Mouse (Mus musculus) adrenal gland, postnatal 4 days (tissue): Measurements from ENCODE around the gene Lbhd1. TPM values are rescaled to one million over a fixed set of nuclear protein-coding genes. Genes with fewer than 3 reads are reported as not detected.

Experiments
- DNase-seq, 2 experiments: peaks; one replicate each; pipeline ENCODE4 v3.0.0; 2021 to 2022; ENCODE audit warnings: low spot score in 2 of 2, mixed read lengths in 2 of 2
- total RNA-seq, 2 experiments: library from RNA; stranded (reverse); gene quantifications; 2 replicates each; pipeline ENCODE4 v1.2.3; 2021

Gene Lbhd1
- total RNA-seq, 2 experiments from 2014 or later: 11.8 to 12.7 TPM

- no peak for DNase-seq
Observed at GRCm38 (mm10) chr19:8908531-8908930, 25.0 kb downstream of the Lbhd1 start.

- no peak for DNase-seq
Observed at GRCm38 (mm10) chr19:8911810-8912209, 28.3 kb downstream of the Lbhd1 start.

- no peak for DNase-seq
Observed at GRCm38 (mm10) chr19:8914212-8914611, 30.7 kb downstream of the Lbhd1 start.

DNA sequence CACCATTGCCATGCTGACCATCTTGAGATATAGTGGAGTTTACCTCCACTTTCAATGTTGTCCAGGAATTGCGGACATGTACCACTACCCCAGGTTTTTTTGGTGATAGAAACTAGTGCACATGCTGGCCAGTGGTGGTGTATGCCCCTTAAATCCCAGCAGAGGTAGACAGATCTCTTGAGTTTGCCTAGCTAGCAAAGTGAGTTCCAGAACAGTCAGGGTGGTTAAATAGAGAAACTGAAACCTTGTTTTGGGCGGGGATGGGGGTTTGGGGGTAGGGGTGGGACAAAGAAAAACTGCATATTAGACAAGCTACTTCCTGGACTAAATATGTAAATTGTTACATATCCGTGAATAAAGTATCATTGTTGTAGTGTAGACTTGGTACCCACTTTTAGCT is 35.5 kb downstream of the Lbhd1 start:
- DNase-seq: no peak

DNA sequence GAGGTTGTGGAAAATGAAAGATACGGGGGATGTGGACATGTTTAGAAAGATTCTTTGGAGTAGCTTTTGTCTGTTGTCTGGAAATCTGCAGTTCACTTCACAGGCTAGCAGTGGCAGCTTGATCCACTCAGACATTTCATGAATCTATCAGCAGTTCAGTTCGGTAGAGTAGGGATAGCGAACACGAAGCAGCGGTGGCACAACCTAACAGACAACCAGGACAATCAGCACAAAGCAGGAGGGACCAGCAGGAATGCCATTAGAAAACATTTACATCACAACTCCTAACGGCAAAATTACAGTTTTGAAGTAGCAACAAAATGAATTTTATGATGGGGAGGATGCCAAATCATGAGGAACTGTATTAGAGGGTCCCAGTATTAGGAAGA is 36.1 kb downstream of the Lbhd1 start:
- DNase-seq: no peak

DNA sequence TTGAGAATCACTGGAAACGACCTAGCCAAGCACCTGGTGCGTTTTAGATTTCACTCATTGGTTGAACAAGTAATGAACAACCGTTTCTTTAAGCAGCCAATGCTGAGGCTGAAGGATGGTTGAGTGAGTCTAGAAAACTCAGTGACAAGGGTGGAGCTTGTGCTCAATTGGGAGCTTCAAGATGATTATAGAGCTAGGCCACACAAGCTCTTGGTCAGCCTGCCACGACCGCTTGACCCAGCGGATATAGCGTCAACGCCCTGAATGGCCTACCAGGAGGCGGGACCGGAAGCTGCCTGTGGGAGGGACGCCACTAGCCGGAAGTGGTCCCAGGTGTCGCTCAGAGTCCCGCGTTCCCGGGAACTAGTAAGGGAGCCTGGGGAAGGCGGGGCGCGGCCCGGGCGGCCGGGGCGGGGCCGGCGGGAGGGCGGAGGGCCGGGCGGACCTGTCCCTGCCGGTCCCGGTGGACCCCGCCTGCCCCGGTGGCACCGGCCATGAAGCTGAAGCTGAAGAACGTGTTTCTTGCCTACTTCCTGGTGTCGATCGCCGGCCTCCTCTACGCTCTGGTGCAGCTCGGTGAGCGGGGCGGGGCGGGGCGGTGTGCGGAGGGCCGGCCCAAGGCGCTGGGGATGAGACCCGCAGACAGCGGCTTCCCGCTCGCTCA is 36.7 kb downstream of the Lbhd1 start, which contains the start of gene B3gat3:
TSS of gene B3gat3 (plus strand) at position 302 of the 664 bp plus-strand sequence.
- DNase-seq: peak; percentile 82 to 89

GRCm38 (mm10) chr19:8920836-8921291 is 37.3 kb downstream of the Lbhd1 start:
- no peak for DNase-seq

GRCm38 (mm10) chr19:8921741-8922140 is 38.2 kb downstream of the Lbhd1 start:
- DNase-seq: no peak

GRCm38 (mm10) chr19:8926766-8927165 is 43.2 kb downstream of the Lbhd1 start:
- no peak for DNase-seq

- DNase-seq: no peak
Observed at GRCm38 (mm10) chr19:8927891-8928525, 44.5 kb downstream of the Lbhd1 start.

DNA sequence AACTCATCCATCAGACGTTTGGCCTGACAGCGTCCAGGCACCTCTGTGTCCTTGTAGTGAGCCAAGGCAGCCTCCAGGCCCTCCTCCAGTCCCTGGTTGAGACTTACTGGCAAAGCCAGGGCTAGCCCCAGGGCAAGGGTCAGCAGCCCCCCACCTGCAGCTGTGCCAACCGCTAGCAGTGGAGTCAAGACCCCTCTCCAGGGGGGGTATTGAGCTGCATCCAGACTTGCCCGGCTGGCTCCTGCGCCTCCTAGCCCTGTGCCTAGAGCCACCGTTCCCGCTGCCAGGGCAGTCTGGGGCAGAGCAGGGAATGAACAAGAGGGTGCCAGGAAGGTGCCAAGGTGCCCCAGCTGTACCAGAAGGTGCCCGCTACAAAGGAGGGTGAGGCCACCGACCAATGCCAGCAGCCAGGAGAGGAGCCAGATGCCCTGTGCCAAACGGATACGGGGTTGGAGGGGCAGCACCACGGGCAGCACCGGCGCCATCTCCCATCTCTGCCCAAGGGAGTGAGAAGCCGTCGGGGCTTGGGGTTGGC is 45.2 kb downstream of the Lbhd1 start:
- peak in 1 of 2 experiments; percentile 30 for DNase-seq

GRCm38 (mm10) chr19:8929224-8930088 is 45.9 kb downstream of the Lbhd1 start, which contains the start of the genes Rom1 and Eml3:
Gene Rom1, minus strand, starts transcription at chr19:8929356.
Gene Eml3, plus strand, starts transcription at chr19:8929552.
- peak; percentile 70 to 78 for DNase-seq

- no peak for DNase-seq
Observed at GRCm38 (mm10) chr19:8930117-8930516, 46.6 kb downstream of the Lbhd1 start.

DNA sequence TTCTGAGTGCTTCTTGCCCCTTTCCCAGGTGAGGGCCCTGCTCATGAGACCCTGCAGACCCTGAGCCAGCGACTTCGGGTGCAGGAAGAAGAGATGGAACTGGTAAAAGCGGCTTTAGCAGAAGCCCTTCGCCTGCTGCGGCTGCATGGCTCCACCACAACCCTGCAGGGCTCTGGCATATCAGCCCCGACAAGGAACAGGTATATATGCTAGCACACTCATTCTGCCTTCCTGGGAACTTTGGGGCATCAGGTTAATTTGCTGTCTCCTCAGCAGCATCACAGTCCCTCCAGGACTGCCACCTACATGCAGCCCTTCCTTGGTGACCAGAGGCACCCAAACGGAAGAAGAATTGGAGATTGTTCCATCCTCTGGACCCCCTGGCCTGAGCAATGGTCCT is 47.2 kb downstream of the Lbhd1 start:
- no peak for DNase-seq

DNA sequence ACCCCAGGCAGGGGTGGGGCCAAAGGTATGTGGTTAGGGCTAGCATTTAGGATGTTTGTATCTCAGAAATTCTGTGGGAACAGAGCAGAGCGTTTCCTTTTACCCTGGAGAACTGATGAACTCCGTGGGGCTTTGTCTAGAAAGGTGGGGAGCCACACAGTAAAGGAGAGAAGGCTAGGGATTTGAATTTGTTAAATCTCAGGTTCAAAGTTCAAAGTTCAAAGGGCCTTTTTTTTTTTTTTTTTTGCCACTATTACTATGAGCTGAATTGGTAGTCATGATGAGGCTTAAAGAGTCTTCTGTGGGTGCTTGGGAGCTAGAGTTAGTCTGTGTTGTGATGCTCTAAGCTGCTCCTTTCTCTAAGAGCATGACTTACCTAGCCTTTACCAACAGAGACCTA is 53.2 kb downstream of the Lbhd1 start:
- no peak for DNase-seq

DNA sequence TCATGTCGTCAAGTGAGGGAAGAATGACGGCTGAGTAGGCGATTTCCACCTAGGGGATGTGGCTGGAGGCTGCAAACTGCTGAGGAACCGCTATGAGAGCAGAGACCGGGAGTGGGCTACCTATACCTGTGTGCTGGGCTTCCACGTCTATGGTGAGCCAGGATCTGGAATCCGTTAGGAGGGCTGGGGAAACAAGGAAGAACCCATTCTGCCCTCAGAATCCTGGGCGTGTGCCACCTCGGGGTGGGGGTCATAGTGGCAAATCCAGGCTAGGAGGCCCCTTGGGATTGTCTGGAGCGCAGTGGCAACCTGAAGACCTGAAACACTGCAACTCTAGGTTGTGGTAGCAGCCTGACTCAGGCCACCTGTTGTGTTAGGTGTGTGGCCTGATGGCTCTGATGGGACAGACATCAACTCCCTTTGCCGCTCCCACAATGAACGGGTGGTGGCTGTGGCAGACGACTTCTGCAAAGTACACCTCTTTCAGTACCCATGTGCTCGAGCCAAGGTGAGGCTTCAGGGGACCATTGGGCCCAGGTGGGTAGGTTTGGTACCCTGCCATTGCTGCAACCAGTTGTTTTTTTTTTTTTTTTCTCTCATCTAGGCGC is 57.1 kb downstream of the Lbhd1 start:
- no peak for DNase-seq

DNA sequence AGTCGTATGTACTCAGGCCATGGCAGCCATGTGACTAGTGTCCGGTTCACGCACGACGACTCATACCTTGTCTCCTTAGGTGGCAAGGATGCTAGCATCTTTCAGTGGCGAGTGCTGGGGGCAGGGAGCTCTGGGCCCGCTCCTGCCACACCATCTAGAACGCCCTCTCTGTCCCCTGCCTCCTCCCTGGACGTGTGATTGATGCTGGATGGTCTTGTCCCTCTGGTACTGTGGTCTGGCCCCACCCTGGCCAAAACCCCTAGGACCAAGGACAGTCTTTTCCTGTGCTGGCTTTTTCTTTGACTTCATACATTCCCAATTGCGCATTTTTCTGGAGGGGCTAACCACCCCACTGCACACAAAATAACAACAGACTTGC is 57.6 kb downstream of the Lbhd1 start:
- no peak for DNase-seq

DNA sequence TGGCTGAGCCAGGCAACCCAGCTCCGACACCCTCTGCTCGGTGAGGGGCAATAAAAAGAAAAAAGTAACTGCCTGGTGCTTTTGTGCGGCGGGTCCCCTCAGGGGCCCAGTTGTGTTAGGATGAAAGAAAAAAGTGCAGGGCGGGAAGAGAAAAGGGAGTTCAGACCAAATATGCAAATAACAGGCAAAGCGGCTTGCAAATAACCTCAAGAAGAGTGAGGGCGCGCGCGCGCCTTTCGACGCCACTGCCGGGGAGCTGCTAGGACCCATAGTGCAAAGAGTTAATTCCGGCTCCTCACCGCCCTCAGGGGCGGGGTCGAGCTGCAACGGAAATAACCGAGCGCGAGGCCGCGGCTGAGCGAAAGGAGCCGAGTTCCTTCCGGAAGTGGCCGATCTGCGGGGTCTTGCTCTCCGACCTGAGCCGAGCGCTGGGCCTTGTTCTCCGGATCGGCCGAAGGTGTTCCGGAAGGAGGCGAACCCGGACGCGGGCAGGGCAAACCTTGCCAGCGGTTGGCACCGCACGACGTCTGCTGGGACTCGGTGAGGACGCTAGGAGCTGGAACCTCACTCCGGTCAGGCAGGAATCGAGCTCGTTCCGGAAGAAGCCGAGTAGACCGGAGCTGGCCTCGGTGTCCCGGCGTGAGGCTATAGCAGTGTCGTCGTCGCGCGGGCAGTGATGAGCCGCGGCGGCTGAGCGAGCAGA is 58.1 kb downstream of the Lbhd1 start, which contains the start of gene Mta2:
TSS of gene Mta2 (plus strand) at position 361 of the 703 bp plus-strand sequence.
- peak; percentile 96 to 97 for DNase-seq
